Mouse (Mus musculus) neural tube, embryonic 11.5 days (tissue): ENCODE results near the gene Gtpbp1. TPM values are rescaled to one million over a fixed set of nuclear protein-coding genes. Genes with fewer than 3 reads are reported as not detected.

Experiments used
- ATAC-seq: fragments of 200-750 bp; cut with Nextera tagmentation; 2 replicates; pipeline ENCODE4 v1.8.0; 2017; ENCODE audit warnings: moderate number of reproducible peaks, mild to moderate bottlenecking, moderate TSS enrichment, moderate library complexity; ENCODE audit not compliant: insufficient read depth, low FRiP score, low TSS enrichment
- DNase-seq: peaks from one replicate; pipeline ENCODE4 v3.0.0-alpha.2; 2015; ENCODE audit warnings: low spot score
- H3K27ac ChIP-seq: fragments of 300-500 bp; sonication (generic); 2 replicates; pipeline ENCODE4 v1.5.1; 2014; ENCODE audit warnings: low read depth, mild to moderate bottlenecking, low read length
- H3K27me3 ChIP-seq: fragments of 300-500 bp; sonication (generic); 2 replicates; pipeline ENCODE4 v1.6.1; 2014; ENCODE audit warnings: mild to moderate bottlenecking, low read length, mixed read lengths; ENCODE audit not compliant: control insufficient read depth, insufficient read depth
- H3K36me3 ChIP-seq: fragments of 300-500 bp; sonication (generic); 2 replicates; pipeline ENCODE4 v1.6.1; 2014; ENCODE audit warnings: mild to moderate bottlenecking, low read length, moderate library complexity, mixed read lengths; ENCODE audit not compliant: control insufficient read depth, insufficient read depth
- H3K4me1 ChIP-seq: fragments of 300-500 bp; sonication (generic); 2 replicates; pipeline ENCODE4 v1.6.1; 2014; ENCODE audit warnings: low read length, mixed read lengths; ENCODE audit not compliant: control insufficient read depth, insufficient read depth
- H3K4me2 ChIP-seq: fragments of 300-500 bp; sonication (generic); 2 replicates; pipeline ENCODE4 v1.6.1; 2014; ENCODE audit warnings: low read depth, mild to moderate bottlenecking, moderate library complexity
- H3K4me3 ChIP-seq: fragments of 300-500 bp; sonication (generic); 2 replicates; pipeline ENCODE4 v1.5.1; 2014; ENCODE audit warnings: low read depth, low read length
- H3K9ac ChIP-seq: fragments of 300-500 bp; sonication (generic); 2 replicates; pipeline ENCODE4 v1.6.1; 2014; ENCODE audit warnings: mild to moderate bottlenecking, low read length
- H3K9me3 ChIP-seq: fragments of 300-500 bp; sonication (generic); 2 replicates; pipeline ENCODE4 v1.6.1; 2016; ENCODE audit warnings: low read length; ENCODE audit not compliant: control insufficient read depth
- WGBS: fragments of 180-500 bp; shearing (Covaris S2); extraction: QIAGEN DNeasy Blood & Tissue Kit; methylation state at CpG from one replicate; pipeline ENCODE4 v1.1.7; 2014; 5-methylcytosine and 5-hydroxymethylcytosine counted together
- polyA plus RNA-seq: library from polyadenylated mRNA; unstranded; fragments of >200 nt; fragmentation: Nextera tagmentation; extraction: Ambion mirVana; gene quantifications from 2 replicates; pipeline ENCODE4 v1.2.1, GENCODE M21; 2014

Gtpbp1 gene
- polyA plus RNA-seq, 1 experiment from 2014 or later, result 39.7 TPM

GRCm38 (mm10) chr15:79697011-79697410 lies 6.4 kb downstream of the Gtpbp1 start:
- Histone ChIP-seq H3K9ac (no peak overlapping the region), H3K36me3 (no peaks in the 10 kb centered on the region), H3K9me3 (no peaks in the 10 kb centered on the region), H3K4me1 (peaks cover under 1% of the 10 kb centered on the region), H3K4me3 (no peak overlapping the region), H3K4me2 (no peak overlapping the region), H3K27me3 (no peaks in the 10 kb centered on the region), H3K27ac (no peak overlapping the region)
- DNase-seq, result no peak
- 71% methylated on average over 6 of the region's 6 CpGs for WGBS
- ATAC-seq, result no peak

- Histone ChIP-seq H3K36me3 (no peaks in the 10 kb centered on the region), H3K4me2 (no peak overlapping the region), H3K4me3 (no peak overlapping the region), H3K9ac (no peak overlapping the region), H3K4me1 (no peaks in the 10 kb centered on the region; the same call in none of the 2 replicates), H3K27me3 (no peaks in the 10 kb centered on the region), H3K9me3 (no peaks in the 10 kb centered on the region), H3K27ac (no peak overlapping the region)
- ATAC-seq (no peak), DNase-seq (no peak)
- 78% methylated on average over 9 of the region's 9 CpGs for WGBS
These were observed 7.0 kb downstream of the Gtpbp1 start for GRCm38 (mm10) chr15:79697558-79698187.

- ATAC-seq (no peak), DNase-seq (no peak)
- Histone ChIP-seq H3K4me1 (no peaks in the 10 kb centered on the region), H3K27me3 (no peaks in the 10 kb centered on the region), H3K9ac (no peak overlapping the region), H3K4me2 (no peak overlapping the region), H3K4me3 (no peak overlapping the region), H3K9me3 (no peaks in the 10 kb centered on the region), H3K36me3 (peaks cover 13% of the 10 kb centered on the region; the same call in 1 of the 2 replicates), H3K27ac (no peak overlapping the region)
- 91% methylated on average over 17 of the region's 17 CpGs for WGBS
These were observed 16.1 kb downstream of the Gtpbp1 start for GRCm38 (mm10) chr15:79706603-79707214.

GRCm38 (mm10) chr15:79708229-79708822 lies 17.7 kb downstream of the Gtpbp1 start:
- Histone ChIP-seq H3K27ac (no peak overlapping the region), H3K4me2 (no peak overlapping the region), H3K4me1 (no peaks in the 10 kb centered on the region), H3K27me3 (no peaks in the 10 kb centered on the region), H3K4me3 (no peak overlapping the region), H3K9ac (no peak overlapping the region), H3K36me3 (peaks cover 21% of the 10 kb centered on the region), H3K9me3 (no peaks in the 10 kb centered on the region)
- DNase-seq (no peak), ATAC-seq (no peak)
- 93% methylated on average over 5 of the region's 5 CpGs for WGBS

GRCm38 (mm10) chr15:79715646-79716045 lies 25.0 kb downstream of the Gtpbp1 start:
- Histone ChIP-seq H3K9me3 (no peaks in the 10 kb centered on the region), H3K27me3 (no peaks in the 10 kb centered on the region), H3K4me1 (no peaks in the 10 kb centered on the region), H3K4me3 (no peak overlapping the region), H3K36me3 (peaks cover 29% of the 10 kb centered on the region), H3K9ac (no peak overlapping the region), H3K27ac (no peak overlapping the region), H3K4me2 (no peak overlapping the region)
- DNase-seq, result no peak
- 95% methylated on average over 7 of the region's 7 CpGs for WGBS
- no peak for ATAC-seq

- Histone ChIP-seq H3K4me2 (no peak overlapping the region), H3K27ac (no peak overlapping the region), H3K4me1 (no peaks in the 10 kb centered on the region), H3K9me3 (no peaks in the 10 kb centered on the region), H3K36me3 (peaks cover 26% of the 10 kb centered on the region), H3K27me3 (no peaks in the 10 kb centered on the region), H3K4me3 (no peak overlapping the region), H3K9ac (no peak overlapping the region)
- DNase-seq, result no peak
- 90% methylated on average over 6 of the region's 6 CpGs for WGBS
- no peak for ATAC-seq
These were observed 26.1 kb downstream of the Gtpbp1 start for GRCm38 (mm10) chr15:79716710-79717109.

- ATAC-seq (no peak), DNase-seq (no peak)
- Histone ChIP-seq H3K4me1 (no peaks in the 10 kb centered on the region), H3K27me3 (no peaks in the 10 kb centered on the region), H3K4me2 (no peak overlapping the region), H3K36me3 (peaks cover 15% of the 10 kb centered on the region), H3K27ac (no peak overlapping the region), H3K9me3 (no peaks in the 10 kb centered on the region), H3K9ac (no peak overlapping the region), H3K4me3 (no peak overlapping the region)
- WGBS, result 94% methylated on average over 8 of the region's 8 CpGs
These were observed 29.6 kb downstream of the Gtpbp1 start for GRCm38 (mm10) chr15:79720267-79720666.

- Histone ChIP-seq H3K4me2 (no peak overlapping the region), H3K27ac (no peak overlapping the region), H3K9me3 (no peaks in the 10 kb centered on the region), H3K9ac (no peak overlapping the region), H3K4me1 (no peaks in the 10 kb centered on the region), H3K27me3 (no peaks in the 10 kb centered on the region), H3K4me3 (no peak overlapping the region), H3K36me3 (peaks cover 17% of the 10 kb centered on the region)
- DNase-seq, result no peak
- WGBS, result 84% methylated on average over 4 of the region's 4 CpGs
- ATAC-seq, result no peak
These were observed 30.2 kb downstream of the Gtpbp1 start for GRCm38 (mm10) chr15:79720796-79721195.

- H3K36me3 ChIP-seq, result peaks cover 18% of the 10 kb centered on the region
- peak; percentile 34 for DNase-seq
These were observed 32.8 kb downstream of the Gtpbp1 start for GRCm38 (mm10) chr15:79723439-79723838.

More at GRCm38 (mm10) chr15:79723439-79723838, 32.8 kb downstream of the Gtpbp1 start:
- H3K27ac ChIP-seq, result no peak overlapping the region
- H3K9ac ChIP-seq, result no peak overlapping the region
- no peaks in the 10 kb centered on the region for H3K27me3 ChIP-seq
- no peaks in the 10 kb centered on the region for H3K4me1 ChIP-seq
- no peak for ATAC-seq
- H3K9me3 ChIP-seq, result no peaks in the 10 kb centered on the region
- no peak overlapping the region for H3K4me2 ChIP-seq
- no peak overlapping the region for H3K4me3 ChIP-seq
- 35% methylated on average over 1 of the region's 1 CpGs for WGBS
